Mouse (Mus musculus): ENCODE measurements around the gene Ncf1.

Gene Ncf1

GRCm38 (mm10) chr5:134209931-134210554 lies 19.4 kb downstream of the Ncf1 start:
- DNase-seq (ENCODE audit: low read depth, low spot score), result no peak

GRCm38 (mm10) chr5:134206721-134207120 lies 22.7 kb downstream of the Ncf1 start:
- no peak for DNase-seq (ENCODE audit: low read depth, low spot score)

DNA sequence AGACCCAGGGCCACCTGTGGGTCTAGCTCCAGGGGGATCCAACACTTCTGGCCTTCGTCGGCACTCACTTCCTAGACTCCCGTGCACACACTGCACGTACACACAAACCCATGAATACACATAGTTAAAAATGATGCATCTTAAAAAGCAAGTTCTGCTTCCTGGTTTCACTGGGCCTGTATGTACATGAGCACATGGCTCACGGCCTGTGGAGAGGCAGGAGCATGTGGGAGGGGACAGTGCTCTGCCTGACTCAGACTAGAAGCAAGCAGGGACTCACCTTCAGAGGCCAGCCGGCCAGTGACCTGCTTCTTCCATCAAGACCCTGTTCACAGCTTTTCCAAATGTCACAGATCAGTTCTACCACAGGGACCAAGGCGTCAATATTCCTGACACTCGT lies 35.8 kb downstream of the Ncf1 start:
- DNase-seq (ENCODE audit: low read depth, low spot score), result no peak

GRCm38 (mm10) chr5:134188571-134188970 lies 40.9 kb downstream of the Ncf1 start:
- DNase-seq (ENCODE audit: low read depth, low spot score), result no peak

GRCm38 (mm10) chr5:134186961-134187731 lies 42.3 kb downstream of the Ncf1 start:
- DNase-seq (ENCODE audit: low read depth, low spot score), result peak; percentile 40

DNA sequence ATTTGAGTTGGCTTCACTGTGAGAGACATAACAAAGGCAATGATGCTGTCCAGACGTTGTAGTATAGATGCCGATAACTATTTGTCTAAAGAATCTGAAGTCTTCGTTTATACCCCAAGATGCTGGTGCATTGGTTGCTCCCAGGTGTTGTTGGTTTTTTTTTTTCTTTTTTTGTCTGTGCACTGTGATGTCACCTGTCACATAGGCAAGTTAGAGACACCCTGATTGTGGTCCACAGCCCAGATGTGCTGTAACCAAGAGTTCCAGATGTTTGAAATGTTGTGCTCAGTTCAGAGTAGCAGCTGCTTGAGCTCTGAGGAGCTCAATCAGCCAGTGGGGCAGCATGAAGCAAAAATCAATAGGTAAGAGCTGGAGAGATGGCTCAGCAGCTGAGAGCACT lies 43.4 kb downstream of the Ncf1 start:
- DNase-seq (ENCODE audit: low read depth, low spot score), result no peak

- DNase-seq (ENCODE audit: low read depth, low spot score), result peak; percentile 96
These were observed 45.3 kb downstream of the Ncf1 start, which contains the start of gene Gtf2ird2 for GRCm38 (mm10) chr5:134183880-134184808. TSS of gene Gtf2ird2 (plus strand) at chr5:134184019.

DNA sequence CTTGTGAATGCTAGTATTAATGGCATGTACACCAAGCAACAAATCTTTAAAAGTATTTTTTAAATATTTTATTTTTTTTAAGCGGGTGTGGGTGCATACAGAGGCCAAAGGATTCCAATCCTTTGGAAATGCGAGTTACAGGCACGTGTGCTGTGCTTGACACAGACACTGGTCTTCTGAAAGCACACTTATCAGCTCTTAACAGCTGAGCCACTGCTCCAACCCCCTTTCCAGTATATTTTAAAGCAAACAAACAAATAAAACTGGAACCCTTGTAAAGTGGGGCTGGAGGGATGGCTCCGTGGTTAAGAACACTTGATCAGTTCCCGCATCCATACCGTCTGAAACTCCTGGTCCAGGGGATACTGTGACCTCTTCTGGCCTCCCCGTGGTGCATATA lies 46.3 kb downstream of the Ncf1 start:
- DNase-seq (ENCODE audit: low read depth, low spot score), result no peak

- DNase-seq (ENCODE audit: low read depth, low spot score), result no peak
These were observed 46.7 kb downstream of the Ncf1 start for GRCm38 (mm10) chr5:134182735-134183134.

DNA sequence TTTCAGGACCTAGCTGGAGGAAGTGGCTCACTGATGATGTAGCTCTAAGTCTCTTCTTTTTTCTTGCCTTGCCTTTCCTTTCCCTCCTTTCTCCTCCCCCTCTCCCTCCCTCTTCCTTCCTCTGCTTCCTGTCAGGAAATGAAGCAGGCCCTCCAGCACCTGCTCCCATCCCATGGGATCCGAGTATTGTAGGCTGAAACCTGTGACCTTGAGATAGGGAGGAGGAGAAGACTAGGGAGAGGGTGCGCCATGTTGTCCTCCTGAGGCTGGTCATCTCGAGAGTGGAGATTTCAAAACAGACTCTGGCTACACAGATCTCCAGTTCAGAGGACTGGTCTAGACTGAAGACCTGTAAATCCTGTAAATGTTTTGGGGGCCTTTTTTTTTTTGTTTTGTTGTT lies 47.3 kb downstream of the Ncf1 start:
- no peak for DNase-seq (ENCODE audit: low read depth, low spot score)

DNA sequence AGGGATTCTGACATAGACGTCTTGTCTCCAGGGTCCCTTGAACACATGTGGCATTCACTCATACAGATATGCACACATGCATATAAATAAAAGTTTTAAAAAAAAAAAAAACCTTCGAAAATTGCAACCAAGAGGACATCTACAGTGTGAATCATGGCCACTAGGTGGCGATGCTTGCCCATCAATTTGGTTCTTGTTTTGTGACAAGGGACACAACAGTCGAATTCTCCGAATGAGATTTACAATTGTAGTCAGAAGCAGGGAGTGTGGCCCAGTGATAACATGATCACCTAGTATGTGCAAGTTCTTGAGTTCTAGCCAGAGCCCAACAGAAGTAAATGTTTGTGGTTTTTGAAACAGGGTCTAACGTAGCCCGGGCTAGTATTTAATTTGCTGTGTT lies 49.6 kb downstream of the Ncf1 start:
- DNase-seq (ENCODE audit: low read depth, low spot score), result peak; percentile 75

DNA sequence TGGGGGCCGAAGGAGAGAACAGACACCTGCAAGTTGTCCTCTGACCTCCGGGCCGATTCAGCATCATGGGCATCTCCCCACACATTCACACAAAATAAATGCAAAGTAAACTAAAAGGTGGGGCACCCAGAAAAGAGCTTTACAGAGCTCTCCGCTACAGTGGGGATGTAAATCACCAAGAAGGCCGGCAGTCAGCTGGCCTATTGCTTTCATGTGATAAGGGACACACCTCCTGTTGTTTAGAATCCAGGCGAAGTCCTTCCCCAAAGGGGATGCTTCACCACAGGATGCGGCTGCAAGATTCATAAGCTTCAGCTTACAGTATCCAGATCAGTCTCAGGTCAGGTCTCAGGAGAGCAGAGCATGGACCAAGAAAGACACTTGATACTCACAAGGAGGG lies 50.9 kb downstream of the Ncf1 start:
- DNase-seq (ENCODE audit: low read depth, low spot score), result no peak

- peak; percentile 86 for DNase-seq (ENCODE audit: low read depth, low spot score)
These were observed 53.1 kb downstream of the Ncf1 start, which contains the start of gene Rcc1l for GRCm38 (mm10) chr5:134176169-134176881. TSS of gene Rcc1l (minus strand) at chr5:134176774.

- DNase-seq (ENCODE audit: low read depth, low spot score), result no peak
These were observed 53.7 kb downstream of the Ncf1 start for GRCm38 (mm10) chr5:134175696-134176095.

- DNase-seq (ENCODE audit: low read depth, low spot score), result no peak
These were observed 56.2 kb downstream of the Ncf1 start for GRCm38 (mm10) chr5:134173206-134173605.

GRCm38 (mm10) chr5:134170167-134170566 lies 59.3 kb downstream of the Ncf1 start:
- no peak for DNase-seq (ENCODE audit: low read depth, low spot score)
